Mouse (Mus musculus) kidney, embryonic 14.5 days (tissue): ENCODE measurements at regions not wholly inside any gene's neighbourhood (a gene's known extent, or its start where the extent isn't known, plus 50 kb on each side); places are given as distances from the start of the nearest gene placed in this dataset.

Source experiments
- ATAC-seq: fragments of 200-750 bp; cut with Nextera tagmentation; 2 replicates; pipeline ENCODE4 v1.8.0; 2017; ENCODE audit warnings: moderate number of reproducible peaks, mild to moderate bottlenecking, moderate TSS enrichment, moderate library complexity; ENCODE audit not compliant: low FRiP score, low TSS enrichment
- H3K27ac ChIP-seq: fragments of 300-500 bp; sonication (generic); 2 replicates; pipeline ENCODE4 v1.5.1; 2014; ENCODE audit warnings: low read depth, mild to moderate bottlenecking, low read length, moderate library complexity, mixed read lengths
- H3K27me3 ChIP-seq: fragments of 300-500 bp; sonication (generic); 2 replicates; pipeline ENCODE4 v1.6.1; 2014; ENCODE audit warnings: mild to moderate bottlenecking, low read length; ENCODE audit not compliant: control insufficient read depth, insufficient read depth
- H3K36me3 ChIP-seq: fragments of 300-500 bp; sonication (generic); 2 replicates; pipeline ENCODE4 v1.6.1; 2014; ENCODE audit warnings: low read length, mixed read lengths; ENCODE audit not compliant: control insufficient read depth, insufficient read depth
- H3K4me1 ChIP-seq: fragments of 300-500 bp; sonication (generic); 2 replicates; pipeline ENCODE4 v1.6.1; 2014; ENCODE audit warnings: low read length, mixed read lengths; ENCODE audit not compliant: control insufficient read depth, insufficient read depth
- H3K4me2 ChIP-seq: fragments of 300-500 bp; sonication (generic); replicated peaks from 2 replicates; pipeline ENCODE4 v1.6.1; 2014; ENCODE audit warnings: low read depth, mild to moderate bottlenecking, low read length
- H3K4me3 ChIP-seq: fragments of 300-500 bp; sonication (generic); 2 replicates; pipeline ENCODE4 v1.5.1; 2014; ENCODE audit warnings: mild to moderate bottlenecking, low read length
- H3K9ac ChIP-seq: fragments of 300-500 bp; sonication (generic); 2 replicates; pipeline ENCODE4 v1.6.1; 2014; ENCODE audit warnings: low read depth, mild to moderate bottlenecking, low read length, moderate library complexity
- H3K9me3 ChIP-seq: fragments of 300-500 bp; sonication (generic); 2 replicates; pipeline ENCODE4 v1.6.1; 2016; ENCODE audit warnings: low read length; ENCODE audit not compliant: control insufficient read depth
- WGBS: fragments of 180-500 bp; shearing (Covaris S2); extraction: QIAGEN DNeasy Blood & Tissue Kit; methylation state at CpG from one replicate; pipeline ENCODE4 v1.1.7; 2014; 5-methylcytosine and 5-hydroxymethylcytosine counted together

- H3K4me1 ChIP-seq = peaks cover 10% of the 10 kb centered on the region
- no peak overlapping the region for H3K4me2 ChIP-seq
- no peak for ATAC-seq
- peak overlapping the region; percentile 61; the same call in 1 of the 2 replicates for H3K27ac ChIP-seq
- 58% methylated on average over 2 of the region's 2 CpGs for WGBS
- no peaks in the 10 kb centered on the region for H3K27me3 ChIP-seq
- no peaks in the 10 kb centered on the region for H3K36me3 ChIP-seq
- no peaks in the 10 kb centered on the region for H3K9me3 ChIP-seq
- H3K4me3 ChIP-seq = no peak overlapping the region
- no peak overlapping the region for H3K9ac ChIP-seq
Observed at GRCm38 (mm10) chr5:45283908-45284415, 166.1 kb downstream of the Qdpr start.

DNA sequence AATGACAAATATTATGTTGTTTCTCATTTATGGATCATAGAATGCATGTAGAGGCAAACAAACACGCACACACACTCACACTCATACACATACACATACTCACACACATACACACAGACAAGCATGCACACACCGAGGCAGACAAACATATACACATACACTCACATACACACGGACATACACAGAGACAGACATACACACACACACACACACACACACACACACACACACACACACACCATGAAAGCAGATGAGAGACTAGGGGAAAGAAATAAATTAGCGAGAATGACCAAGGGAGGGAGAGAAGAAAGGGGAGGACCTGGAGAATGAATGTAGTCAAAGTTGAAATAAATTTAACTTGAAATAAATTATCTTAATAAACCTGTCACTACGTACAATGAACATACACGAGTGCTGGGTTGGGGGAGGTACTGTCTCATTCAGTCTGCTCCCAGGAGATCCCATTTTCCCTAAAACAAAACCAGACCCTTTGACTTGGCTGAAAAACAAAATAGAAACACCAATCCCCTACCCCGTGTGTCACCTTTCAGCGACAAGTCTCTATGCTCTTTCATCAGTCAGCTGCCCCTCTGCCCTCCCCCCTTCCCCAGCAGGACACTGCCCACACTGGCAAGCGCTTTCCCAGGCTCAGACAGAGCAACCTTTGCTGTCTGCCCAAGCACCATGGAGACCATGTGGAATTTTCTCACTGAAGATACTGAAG is 167.7 kb downstream of the Qdpr start:
- H3K9ac ChIP-seq = no peak overlapping the region
- H3K4me2 ChIP-seq = no peak overlapping the region
- H3K36me3 ChIP-seq = no peaks in the 10 kb centered on the region
- H3K4me1 ChIP-seq = peaks cover 13% of the 10 kb centered on the region
- no peak overlapping the region for H3K4me3 ChIP-seq
- whole genome bisulfite sequencing = 25% methylated on average over 9 of the region's 9 CpGs
- no peaks in the 10 kb centered on the region for H3K27me3 ChIP-seq
- ATAC-seq = peak; percentile 93
- H3K9me3 ChIP-seq = no peaks in the 10 kb centered on the region
- peak overlapping the region; percentile 48; the same call in 1 of the 2 replicates for H3K27ac ChIP-seq

- Histone ChIP-seq H3K9ac (no peak overlapping the region), H3K27ac (peak overlapping the region; percentile 59), H3K36me3 (no peaks in the 10 kb centered on the region), H3K4me3 (peak overlapping the region; percentile 32; the same call in 1 of the 2 replicates), H3K4me2 (peak overlapping the region; percentile 54), H3K4me1 (peaks cover 10% of the 10 kb centered on the region), H3K9me3 (no peaks in the 10 kb centered on the region), H3K27me3 (no peaks in the 10 kb centered on the region)
- 3% methylated on average over 9 of the region's 9 CpGs for WGBS
- ATAC-seq = peak; percentile 53
Observed at GRCm38 (mm10) chr5:45278571-45278970, 171.5 kb downstream of the Qdpr start.

GRCm38 (mm10) chr5:45278005-45278432 is 172.0 kb downstream of the Qdpr start:
- peak; percentile 51 for ATAC-seq
- Histone ChIP-seq H3K4me2 (peak overlapping the region; percentile 54), H3K9me3 (no peaks in the 10 kb centered on the region), H3K4me3 (peak overlapping the region; percentile 32), H3K9ac (peak overlapping the region; percentile 45; the same call in 1 of the 2 replicates), H3K27me3 (no peaks in the 10 kb centered on the region), H3K4me1 (peaks cover 9% of the 10 kb centered on the region), H3K36me3 (no peaks in the 10 kb centered on the region), H3K27ac (peak overlapping the region; percentile 59; the same call in 1 of the 2 replicates)
- WGBS = under 1% methylated on average over 10 of the region's 10 CpGs

DNA sequence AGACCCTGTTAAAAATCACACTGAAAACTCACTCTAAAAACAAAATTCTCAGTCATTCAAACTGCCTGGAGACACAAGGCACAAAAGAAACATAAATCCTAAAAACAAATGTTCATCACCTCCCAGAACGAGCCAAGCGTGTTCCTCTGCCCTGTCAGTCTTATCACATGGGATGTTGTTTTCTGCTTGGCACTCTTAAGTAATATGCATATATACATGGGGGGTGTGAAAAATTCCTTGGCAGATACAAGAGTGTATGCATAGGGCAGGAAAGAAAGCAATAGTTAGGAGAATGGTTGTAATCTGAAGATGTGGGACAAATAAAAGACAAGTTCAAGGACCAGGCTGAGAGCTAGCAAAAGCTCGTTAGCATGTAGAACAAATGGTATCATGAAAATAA is 179.4 kb downstream of the Qdpr start:
- Histone ChIP-seq H3K4me1 (no peaks in the 10 kb centered on the region), H3K27me3 (no peaks in the 10 kb centered on the region), H3K4me3 (no peak overlapping the region), H3K9ac (no peak overlapping the region), H3K4me2 (no peak overlapping the region), H3K9me3 (no peaks in the 10 kb centered on the region), H3K36me3 (no peaks in the 10 kb centered on the region), H3K27ac (no peak overlapping the region)
- no peak for ATAC-seq
- 69% methylated on average over 3 of the region's 3 CpGs for WGBS

DNA sequence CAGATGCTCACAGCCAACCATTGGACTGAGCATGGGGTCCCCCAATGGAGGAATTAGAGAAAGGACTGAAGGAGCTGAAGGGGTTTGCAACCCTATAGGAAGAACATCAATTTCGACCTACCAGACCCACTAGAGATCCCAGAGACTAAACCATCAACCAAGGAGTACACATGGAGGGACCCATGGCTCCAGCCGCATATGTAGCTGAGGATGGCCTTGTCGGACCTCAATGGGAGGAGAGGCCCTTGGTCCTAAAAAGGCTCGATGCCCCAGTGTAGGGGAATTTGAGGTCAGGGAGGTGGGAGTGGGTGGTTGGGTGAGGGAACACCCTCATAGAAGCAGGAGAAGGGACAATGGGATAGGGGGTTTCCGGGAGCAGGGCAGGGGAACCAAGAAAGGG is 180.6 kb downstream of the Qdpr start:
- Histone ChIP-seq H3K27ac (no peak overlapping the region), H3K4me2 (no peak overlapping the region), H3K4me3 (no peak overlapping the region), H3K36me3 (no peaks in the 10 kb centered on the region), H3K9me3 (no peaks in the 10 kb centered on the region), H3K9ac (no peak overlapping the region), H3K27me3 (no peaks in the 10 kb centered on the region), H3K4me1 (no peaks in the 10 kb centered on the region)
- WGBS = 82% methylated on average over 5 of the region's 5 CpGs
- no peak for ATAC-seq

DNA sequence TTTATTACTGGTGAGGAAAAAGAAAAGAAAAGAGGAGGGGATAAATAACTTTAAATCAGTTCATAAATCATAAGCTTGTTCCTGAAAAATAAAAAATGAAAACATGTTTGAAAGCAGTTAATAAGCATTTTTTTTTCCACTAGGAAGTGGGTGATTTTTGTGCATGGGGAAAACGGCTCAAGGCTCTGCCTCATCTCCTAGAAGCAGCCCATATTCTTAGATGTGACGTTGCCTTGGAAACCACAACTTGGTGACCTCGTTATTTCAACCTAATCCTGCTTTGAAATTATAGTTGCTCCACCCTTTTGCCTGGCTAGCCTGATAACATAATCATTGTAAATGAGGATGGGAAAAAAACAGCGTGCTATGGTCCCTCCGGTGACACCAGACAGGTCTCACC is 183.1 kb downstream of the Qdpr start:
- Histone ChIP-seq H3K4me2 (no peak overlapping the region), H3K27me3 (no peaks in the 10 kb centered on the region), H3K4me1 (no peaks in the 10 kb centered on the region), H3K27ac (no peak overlapping the region), H3K4me3 (no peak overlapping the region), H3K9me3 (no peaks in the 10 kb centered on the region), H3K36me3 (no peaks in the 10 kb centered on the region), H3K9ac (no peak overlapping the region)
- ATAC-seq = no peak
- WGBS = 62% methylated on average over 5 of the region's 5 CpGs

DNA sequence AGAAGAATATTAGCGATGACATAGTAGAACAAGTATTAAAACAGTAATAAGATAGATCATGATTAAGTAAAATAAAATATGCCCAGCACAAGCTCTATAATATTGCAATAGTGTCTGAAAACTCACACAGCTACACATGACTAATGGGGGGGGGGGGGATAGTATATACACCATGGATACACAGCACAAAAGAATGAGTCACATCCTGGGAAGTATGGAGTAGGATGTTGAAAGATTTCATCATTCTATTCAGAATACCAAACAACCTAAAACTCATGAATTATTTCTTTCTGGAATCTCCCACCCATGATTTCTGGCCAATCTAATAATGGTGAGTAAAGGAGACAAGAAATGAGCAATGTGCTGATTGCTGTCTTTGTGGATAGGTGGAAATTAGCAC is 191.6 kb downstream of the Qdpr start:
- no peaks in the 10 kb centered on the region for H3K9me3 ChIP-seq
- H3K9ac ChIP-seq = no peak overlapping the region
- ATAC-seq = no peak
- no peaks in the 10 kb centered on the region for H3K36me3 ChIP-seq
- no peak overlapping the region for H3K4me2 ChIP-seq
- no peaks in the 10 kb centered on the region for H3K27me3 ChIP-seq
- H3K4me1 ChIP-seq = no peaks in the 10 kb centered on the region
- WGBS = 97% methylated on average over 1 of the region's 1 CpGs
- H3K4me3 ChIP-seq = no peak overlapping the region
- H3K27ac ChIP-seq = no peak overlapping the region

DNA sequence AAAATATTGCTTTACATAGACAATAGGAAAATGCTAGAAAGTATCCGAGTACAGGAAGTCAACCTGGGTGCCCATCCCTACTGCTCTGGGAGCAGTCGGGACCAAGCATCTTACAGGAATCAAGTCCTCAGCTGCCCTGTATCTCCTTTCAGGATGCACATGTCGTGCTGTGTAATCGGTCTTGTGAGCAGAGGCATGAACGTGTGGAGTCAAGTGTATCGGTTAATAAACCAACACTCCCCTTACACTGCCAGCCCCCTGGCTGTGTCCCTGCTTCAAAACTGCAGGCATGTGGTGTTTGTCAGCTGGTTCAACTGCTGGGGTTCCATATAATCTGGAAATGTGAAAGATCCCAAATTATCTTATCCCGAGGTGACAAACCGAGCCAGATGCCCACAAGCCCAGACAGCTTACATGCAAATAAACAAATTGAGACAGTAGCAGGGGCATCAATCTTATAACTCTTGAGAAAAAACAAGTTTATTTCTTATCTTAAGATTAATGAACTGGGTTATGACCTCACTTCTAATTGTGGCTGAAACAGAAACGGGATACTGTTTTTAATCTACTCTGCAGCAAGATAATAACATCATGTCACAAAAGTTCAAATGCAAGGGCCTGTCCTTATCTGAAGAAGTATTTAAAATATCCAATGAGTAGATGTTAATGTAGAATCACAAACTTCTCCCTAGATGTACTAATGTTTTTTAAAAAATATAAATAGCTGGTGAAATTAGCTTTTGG is 193.6 kb downstream of the Qdpr start:
- ATAC-seq = peak; percentile 90
- no peaks in the 10 kb centered on the region for H3K36me3 ChIP-seq
- H3K9me3 ChIP-seq = no peaks in the 10 kb centered on the region
- H3K4me3 ChIP-seq = no peak overlapping the region
- H3K27me3 ChIP-seq = no peaks in the 10 kb centered on the region
- 22% methylated on average over 9 of the region's 9 CpGs for WGBS
- no peak overlapping the region for H3K9ac ChIP-seq
- H3K4me2 ChIP-seq = no peak overlapping the region
- no peak overlapping the region for H3K27ac ChIP-seq
- H3K4me1 ChIP-seq = no peaks in the 10 kb centered on the region
